Mouse (Mus musculus) urinary bladder, postnatal 25 days (tissue): ENCODE results near the gene Plekhg3.
A peak's percentile ranks its signal among the peaks of the same experiment; 100 is the strongest.

Experiments
- DNase-seq: peaks from one replicate; pipeline ENCODE4 v3.0.0; 2022; ENCODE audit warnings: low spot score

Gene Plekhg3

GRCm38 (mm10) chr12:76585028-76585427, 54.3 kb downstream of the Plekhg3 start:
- DNase-seq, result no peak

GRCm38 (mm10) chr12:76587357-76587756, 56.7 kb downstream of the Plekhg3 start:
- DNase-seq, result no peak

- DNase-seq, result no peak
Measured at GRCm38 (mm10) chr12:76589531-76589930, 58.8 kb downstream of the Plekhg3 start.

GRCm38 (mm10) chr12:76591037-76591436, 60.3 kb downstream of the Plekhg3 start:
- no peak for DNase-seq

GRCm38 (mm10) chr12:76592213-76592612, 61.5 kb downstream of the Plekhg3 start:
- peak; percentile 42 for DNase-seq

GRCm38 (mm10) chr12:76593254-76593653, 62.6 kb downstream of the Plekhg3 start:
- no peak for DNase-seq

- DNase-seq, result peak; percentile 87
Measured at GRCm38 (mm10) chr12:76593839-76594322, 63.2 kb downstream of the Plekhg3 start.

GRCm38 (mm10) chr12:76594556-76594955, 63.9 kb downstream of the Plekhg3 start:
- DNase-seq, result no peak

- DNase-seq, result no peak
Measured at GRCm38 (mm10) chr12:76595830-76596229, 65.1 kb downstream of the Plekhg3 start.

GRCm38 (mm10) chr12:76596292-76597023, 65.8 kb downstream of the Plekhg3 start:
- peak; percentile 67 for DNase-seq

GRCm38 (mm10) chr12:76597577-76598100, 66.9 kb downstream of the Plekhg3 start:
- DNase-seq, result no peak

- DNase-seq, result no peak
Measured at GRCm38 (mm10) chr12:76598196-76598928, 67.7 kb downstream of the Plekhg3 start.

- no peak for DNase-seq
Measured at GRCm38 (mm10) chr12:76603779-76604178, 73.1 kb downstream of the Plekhg3 start.

- DNase-seq, result no peak
Measured at GRCm38 (mm10) chr12:76604546-76604945, 73.9 kb downstream of the Plekhg3 start.

- DNase-seq, result no peak
Measured at GRCm38 (mm10) chr12:76605837-76606236, 75.1 kb downstream of the Plekhg3 start.

- DNase-seq, result no peak
Measured at GRCm38 (mm10) chr12:76608241-76608640, 77.5 kb downstream of the Plekhg3 start.

- DNase-seq, result no peak
Measured at GRCm38 (mm10) chr12:76608997-76609565, 78.4 kb downstream of the Plekhg3 start.

GRCm38 (mm10) chr12:76612621-76613020, 81.9 kb downstream of the Plekhg3 start:
- no peak for DNase-seq

- no peak for DNase-seq
Measured at GRCm38 (mm10) chr12:76614868-76615579, 84.3 kb downstream of the Plekhg3 start.

GRCm38 (mm10) chr12:76615580-76615937, 84.9 kb downstream of the Plekhg3 start:
- DNase-seq, result no peak

- DNase-seq, result no peak
Measured at GRCm38 (mm10) chr12:76618175-76618574, 87.5 kb downstream of the Plekhg3 start.

- no peak for DNase-seq
Measured at GRCm38 (mm10) chr12:76619847-76620246, 89.2 kb downstream of the Plekhg3 start.
